Mouse (Mus musculus) gastrocnemius, adult 18-20 months (tissue): ENCODE data around the gene Camta1. TPM values are rescaled to one million over a fixed set of nuclear protein-coding genes. Genes with fewer than 3 reads are reported as not detected.

ENCODE experiments used
- DNase-seq: peaks from one replicate; pipeline ENCODE4 v3.0.0; 2021; ENCODE audit warnings: low spot score
- total RNA-seq, 2 experiments: library from RNA; stranded (reverse); gene quantifications; 2 replicates each; pipeline ENCODE4 v1.2.3; 2021

The Camta1 gene
- total RNA-seq, 2 experiments from 2014 or later = 99.5 to 122 TPM

GRCm38 (mm10) chr4:151160932-151161331 lies 700.7 kb downstream of the Camta1 start:
- DNase-seq = no peak

DNA sequence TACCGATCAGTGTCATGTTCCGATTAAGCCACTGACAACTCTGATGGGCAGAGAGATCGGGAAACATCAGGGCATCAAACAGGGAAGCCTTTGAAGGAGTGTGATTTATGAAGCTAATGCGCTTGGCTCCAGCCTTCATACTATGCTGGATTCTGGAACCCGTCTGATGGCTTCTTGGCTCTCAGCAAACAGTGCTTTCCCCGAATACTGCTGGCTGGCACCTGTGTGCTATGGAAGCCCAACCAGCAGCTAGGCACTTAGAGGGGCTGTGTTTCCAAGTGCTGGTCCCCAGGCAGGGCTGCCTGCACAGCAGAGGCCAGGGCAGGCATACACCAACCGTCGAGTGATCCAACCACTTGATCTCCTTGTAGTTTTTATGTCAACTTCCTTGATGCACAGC lies 701.2 kb downstream of the Camta1 start:
- DNase-seq = no peak

- no peak for DNase-seq
Observed at GRCm38 (mm10) chr4:151158250-151158649, 703.4 kb downstream of the Camta1 start.

GRCm38 (mm10) chr4:151156904-151157303 lies 704.8 kb downstream of the Camta1 start:
- DNase-seq = peak; percentile 83

DNA sequence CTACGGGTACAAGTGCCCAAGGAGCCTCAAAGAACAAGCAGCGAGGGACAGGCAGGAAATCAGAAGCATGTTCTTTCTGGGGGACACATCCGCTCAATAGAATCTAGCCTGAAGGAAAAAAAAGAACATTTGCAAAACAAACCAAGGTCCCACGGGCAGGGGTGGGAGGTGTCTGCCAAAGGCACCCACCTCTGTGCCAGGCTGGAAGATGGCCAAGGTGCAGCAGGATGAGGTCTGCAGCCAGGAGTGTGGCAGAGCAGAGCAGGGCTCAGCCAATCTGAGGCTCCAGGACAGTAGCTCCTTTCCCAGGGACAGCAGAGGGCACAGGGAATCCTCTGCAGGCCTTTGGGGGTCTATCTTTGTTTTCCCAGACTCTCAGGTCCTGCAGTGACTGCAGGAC lies 706.1 kb downstream of the Camta1 start:
- DNase-seq = no peak

GRCm38 (mm10) chr4:151154306-151154705 lies 707.4 kb downstream of the Camta1 start:
- DNase-seq = no peak

DNA sequence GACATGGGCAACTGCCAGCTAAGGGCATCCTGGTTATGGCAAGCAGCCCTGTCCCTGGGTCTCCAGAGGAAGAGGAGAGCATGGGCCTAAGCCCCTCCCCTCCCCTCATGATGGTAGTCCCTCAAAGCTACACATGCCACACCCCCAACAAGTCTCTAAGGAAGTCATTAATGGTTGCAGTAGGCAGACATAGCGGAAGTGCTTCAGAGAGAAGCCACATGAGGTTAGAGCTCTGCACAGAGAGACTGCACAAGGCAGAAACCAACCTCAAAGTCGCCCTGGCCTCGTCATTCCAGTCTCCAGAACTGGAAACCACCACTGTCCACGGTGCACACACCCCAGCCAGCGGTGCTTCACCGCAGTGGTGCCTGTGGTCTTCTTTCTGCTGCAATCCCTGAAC lies 709.7 kb downstream of the Camta1 start:
- DNase-seq = no peak

- no peak for DNase-seq
Observed at GRCm38 (mm10) chr4:151150842-151151241, 710.8 kb downstream of the Camta1 start.

DNA sequence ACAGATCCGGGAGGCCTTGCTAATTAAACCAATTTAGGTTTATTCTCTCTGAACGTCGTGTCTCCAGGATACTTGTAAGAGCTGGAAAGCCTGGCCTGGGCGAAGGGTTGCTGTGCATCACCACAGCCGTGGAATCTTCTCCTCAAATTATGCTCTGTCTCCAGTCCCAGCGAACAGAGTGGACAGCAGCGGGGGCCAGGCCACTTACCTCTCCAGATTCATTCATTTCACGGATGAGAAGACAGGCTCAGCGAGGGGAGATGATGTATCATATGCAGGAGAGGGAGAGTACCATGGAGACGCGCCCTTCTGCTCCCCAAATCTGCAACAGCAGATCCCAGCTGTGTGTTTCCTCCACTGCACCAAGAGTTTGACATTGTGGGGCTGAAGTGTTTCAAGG lies 711.6 kb downstream of the Camta1 start:
- DNase-seq = no peak

DNA sequence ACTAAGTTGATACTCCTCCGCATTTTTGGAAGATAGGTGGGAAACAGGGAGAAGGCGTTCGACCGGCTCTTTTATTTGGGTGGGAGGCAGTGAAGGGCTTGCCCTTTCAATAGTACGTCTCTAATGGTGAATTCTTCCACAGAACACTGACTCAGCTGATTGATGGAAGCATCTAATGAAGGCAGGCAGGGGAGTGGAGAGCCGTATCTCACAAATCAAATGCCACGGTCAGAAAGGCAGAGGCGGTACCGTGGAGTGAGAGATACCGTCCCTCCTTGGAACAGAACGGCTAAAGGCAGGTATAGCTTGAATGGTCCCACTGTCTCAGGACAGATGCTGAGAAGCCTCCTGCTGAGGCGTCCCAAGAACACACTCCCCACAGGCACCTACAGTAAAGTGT lies 714.1 kb downstream of the Camta1 start:
- DNase-seq = no peak

DNA sequence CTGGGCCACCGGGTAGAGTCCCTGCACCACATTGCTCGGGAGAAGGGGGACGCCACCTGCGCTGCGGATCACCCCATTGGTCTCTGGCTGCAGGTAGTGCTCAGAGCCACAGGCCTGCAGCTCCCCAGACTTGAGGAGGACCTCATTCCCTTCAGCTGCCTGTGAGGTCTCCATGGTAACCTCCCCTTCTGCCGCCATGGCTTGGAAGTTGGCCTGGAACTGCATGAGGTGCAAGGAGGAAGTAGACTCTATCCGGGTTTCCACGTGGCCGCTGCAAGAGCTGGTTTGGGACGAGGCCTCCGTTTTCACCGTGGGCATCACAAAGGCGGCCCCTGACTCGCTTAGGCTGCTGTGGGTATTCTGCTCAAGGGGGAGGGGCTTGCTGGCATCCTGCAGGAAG lies 717.6 kb downstream of the Camta1 start:
- DNase-seq = no peak

DNA sequence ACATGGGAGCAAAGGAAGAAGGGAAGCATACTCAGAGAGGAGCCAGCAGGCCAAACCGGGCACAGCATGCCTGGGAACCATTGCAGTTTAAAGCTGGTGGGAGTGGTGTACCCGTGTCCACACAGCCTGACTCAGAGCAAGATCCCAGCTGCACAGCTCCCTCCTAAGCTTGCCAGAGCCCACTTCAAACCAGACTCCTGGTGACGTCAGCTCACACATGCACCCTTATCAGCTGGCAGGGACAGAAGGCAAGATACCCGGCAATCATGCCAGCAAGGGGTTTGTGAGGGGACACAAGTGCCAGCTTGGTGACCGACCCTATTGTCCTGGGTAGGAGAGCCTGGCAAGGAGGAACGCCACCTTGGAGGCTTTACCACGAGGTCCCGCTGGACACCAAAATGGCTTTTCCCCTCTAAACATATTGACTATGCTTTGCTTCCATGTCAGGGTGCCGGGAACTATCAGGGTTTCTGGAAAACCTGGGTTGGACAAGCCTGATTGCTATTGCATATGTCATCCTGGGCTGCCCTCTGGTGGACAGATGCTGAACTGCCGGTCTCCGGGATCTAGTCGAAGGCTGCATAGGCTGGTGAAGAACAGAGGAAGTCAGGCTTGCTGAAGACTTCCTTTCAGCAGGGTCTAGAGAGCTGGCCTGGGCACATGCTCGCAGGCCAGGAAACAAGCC lies 720.3 kb downstream of the Camta1 start:
- peak; percentile 94 for DNase-seq

DNA sequence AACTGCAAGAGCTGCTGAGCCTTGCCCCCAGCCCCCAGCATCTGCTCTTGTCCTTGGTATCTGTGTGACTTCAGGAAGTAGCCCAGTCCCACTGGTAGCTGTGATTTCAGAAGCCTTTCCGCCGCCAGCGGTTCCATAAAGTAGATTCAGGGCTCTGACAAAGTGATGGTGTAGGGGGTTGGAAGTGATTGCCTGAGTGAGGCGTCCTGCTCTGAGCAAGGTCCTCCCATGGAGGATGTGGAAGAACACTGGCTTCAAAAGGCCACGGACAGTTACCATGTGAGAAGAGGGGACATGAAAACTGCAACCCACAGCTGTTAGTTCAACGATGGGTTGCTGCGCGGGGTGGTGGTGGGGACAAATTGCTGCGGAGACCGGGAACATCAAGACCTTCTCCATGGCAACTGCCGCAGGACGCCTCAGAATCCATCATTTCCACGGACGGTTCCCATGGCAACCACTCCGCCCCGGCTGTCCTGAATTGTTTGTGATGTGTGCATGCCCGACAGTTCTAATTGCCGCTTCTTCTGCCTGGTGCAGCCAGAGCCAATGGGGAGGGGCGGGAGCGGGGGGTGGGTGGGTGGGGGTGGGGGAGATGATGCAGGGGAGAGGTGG lies 721.2 kb downstream of the Camta1 start:
- no peak for DNase-seq

DNA sequence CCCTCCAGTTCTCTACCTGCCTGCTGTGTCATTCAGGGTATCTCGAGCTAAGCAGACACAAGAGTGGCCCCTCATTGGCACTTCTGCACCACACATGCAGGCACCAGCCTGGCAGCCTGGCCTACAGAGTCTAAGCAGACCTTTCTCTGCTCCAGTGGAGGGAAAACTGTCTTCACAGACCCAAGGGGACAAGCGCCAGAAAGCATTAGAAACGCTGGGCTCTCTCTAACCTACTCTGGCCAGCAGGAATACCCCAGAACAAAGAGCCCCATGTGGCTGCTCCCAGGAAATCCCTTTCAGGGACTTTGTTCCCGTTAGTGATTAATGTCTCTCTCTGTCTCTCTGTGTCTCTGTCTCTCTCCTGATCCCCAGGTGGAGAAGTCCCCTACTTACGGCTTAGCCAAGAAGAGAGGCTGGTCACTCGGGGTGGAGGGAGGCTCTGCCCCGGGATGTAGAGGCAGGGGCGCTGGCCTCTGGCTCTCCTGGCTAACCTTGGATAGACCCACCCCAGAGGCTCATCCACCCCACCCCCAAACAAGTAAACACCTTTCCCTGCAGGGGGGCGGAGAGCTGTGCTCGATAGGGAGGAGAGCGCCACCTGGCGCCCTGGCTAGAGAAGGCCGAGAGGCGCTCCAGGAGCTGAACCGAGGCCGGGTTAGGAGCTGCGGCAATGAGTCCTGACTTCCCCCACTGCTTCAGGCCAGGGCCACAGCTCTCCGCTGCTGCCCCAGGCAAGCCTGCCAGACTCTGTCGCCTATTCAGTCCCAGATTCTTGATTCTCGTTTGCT lies 722.4 kb downstream of the Camta1 start:
- DNase-seq = peak; percentile 69

DNA sequence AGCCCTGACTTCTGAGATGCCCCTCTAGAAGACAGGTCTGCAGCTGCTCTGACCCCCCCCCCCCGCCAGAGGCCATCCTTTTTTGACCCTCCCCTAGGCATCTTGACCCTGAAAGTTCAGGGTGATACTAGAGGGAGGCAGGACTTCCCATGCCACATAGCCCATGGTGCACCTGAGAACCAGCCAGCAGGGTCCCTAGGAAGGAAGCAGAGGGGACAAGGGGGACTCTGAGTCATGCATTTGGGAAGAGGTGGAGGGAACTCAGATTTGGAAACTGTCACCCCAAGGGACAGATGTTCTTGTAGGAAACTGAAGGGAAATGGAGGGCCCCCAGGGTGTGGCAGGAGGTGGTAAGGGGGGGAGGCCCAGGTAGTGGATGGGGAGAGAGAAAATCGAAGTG lies 723.1 kb downstream of the Camta1 start:
- no peak for DNase-seq

DNA sequence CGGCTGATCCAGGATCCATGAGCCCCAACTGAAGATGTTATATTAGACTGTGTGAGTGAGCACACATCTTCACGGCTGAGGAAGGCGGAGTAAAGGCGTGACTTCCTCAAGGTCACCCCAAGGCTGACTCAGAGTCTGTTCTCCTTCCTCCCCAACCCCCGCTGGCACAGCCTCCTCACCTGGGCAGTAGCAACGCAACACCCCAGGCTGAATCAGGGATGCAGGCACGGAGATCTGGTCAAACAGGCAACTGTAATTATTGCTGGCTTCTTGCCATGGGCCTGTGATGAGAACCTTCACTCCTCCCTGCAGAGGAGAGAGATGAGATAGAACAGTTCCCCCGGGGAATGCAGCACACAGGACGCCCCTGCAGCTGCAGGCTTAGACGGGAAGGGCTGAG lies 723.5 kb downstream of the Camta1 start:
- no peak for DNase-seq

DNA sequence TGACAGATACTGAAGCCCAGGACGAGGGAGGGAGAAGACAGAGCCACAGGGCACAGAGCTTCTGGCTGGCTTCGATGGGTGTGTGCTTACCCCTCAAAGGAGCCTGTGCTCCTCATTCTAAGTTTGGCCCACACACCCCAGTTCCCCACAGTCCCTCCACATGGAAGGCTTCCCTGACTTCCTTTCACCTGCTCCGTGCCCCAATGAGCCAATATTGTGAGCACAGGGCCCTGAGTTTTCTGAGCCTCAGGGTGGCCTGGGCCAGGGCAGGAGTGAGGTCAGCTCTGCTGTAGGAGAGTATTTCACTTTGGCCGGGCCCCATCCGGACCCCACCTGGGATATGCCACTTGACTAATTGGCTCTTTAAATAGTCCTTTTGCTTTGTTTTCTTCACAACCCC lies 724.0 kb downstream of the Camta1 start:
- no peak for DNase-seq

DNA sequence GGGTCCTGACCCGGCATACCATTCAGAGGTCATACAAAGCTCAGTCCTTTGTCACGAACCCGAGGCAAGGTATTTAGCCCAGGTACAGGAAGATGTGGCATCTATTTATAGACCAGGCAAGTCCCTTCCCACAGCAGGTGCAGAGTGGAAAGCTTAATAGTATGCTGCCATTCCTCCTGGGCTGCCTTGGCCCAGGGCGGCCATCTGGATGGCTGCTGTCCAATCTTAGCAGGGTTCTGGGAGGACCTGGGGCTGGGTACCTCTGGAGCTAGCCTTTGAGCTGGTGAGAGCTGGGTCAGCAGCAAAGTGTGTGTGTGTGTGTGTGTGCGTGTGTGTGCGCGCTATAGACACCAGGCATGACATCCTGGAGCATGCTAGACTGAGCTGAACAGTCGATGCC lies 726.2 kb downstream of the Camta1 start:
- DNase-seq = no peak

- DNase-seq = no peak
Observed at GRCm38 (mm10) chr4:151133760-151134159, 727.9 kb downstream of the Camta1 start.

DNA sequence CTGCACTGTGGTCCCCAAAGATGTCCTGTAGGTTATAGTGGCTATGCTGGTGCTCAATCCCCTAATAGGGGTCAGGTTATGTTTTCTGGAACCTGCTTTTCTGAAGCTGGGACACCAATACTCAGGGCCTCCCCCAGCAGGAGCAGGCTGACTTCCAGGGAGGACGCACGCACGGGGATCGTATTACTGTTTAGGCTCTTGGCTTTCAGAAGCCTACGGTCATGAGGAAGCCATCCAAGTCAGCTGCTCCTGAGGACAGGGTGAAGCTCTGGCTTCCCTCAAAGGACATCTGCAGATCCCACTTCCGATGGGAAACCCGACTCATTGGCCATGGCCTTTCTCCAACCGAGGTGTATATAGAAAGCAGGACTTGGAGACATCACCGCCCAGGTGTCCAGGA lies 729.2 kb downstream of the Camta1 start:
- DNase-seq = peak; percentile 89

DNA sequence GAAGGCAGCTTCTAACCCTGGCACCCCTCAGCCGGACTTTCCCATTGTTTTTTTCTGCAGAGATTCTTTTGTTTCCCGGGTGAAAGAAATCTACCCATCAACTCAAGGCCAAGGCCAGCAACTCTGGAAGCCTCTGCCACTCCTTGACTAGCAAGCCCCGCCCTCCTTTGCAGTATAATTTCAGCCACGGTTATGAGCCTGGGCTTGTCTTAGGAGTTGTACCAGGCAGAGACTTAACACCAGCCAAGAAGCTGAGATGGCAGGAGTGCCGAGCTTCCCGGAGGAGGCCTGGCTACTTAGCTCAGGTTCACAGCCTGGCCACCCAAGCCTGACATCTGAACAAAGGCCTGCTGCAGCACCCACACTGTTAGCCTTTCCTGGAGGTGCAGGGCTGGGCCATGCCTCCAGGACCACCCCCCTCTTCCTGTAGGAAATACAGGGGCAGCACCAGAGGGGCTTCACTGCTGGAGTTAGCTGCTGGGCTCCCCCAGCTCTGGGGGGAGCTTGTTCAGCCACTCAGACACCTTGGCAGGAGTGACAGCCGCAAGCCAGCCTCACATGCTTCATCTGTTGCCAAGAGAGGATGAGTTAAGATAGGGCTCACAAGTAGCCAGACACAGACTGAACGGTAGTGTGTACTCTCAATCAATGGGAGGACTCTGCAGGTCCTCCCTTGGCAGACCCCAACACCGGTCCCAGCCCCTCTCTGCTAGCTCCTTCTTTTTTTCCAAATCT lies 730.8 kb downstream of the Camta1 start:
- peak; percentile 51 for DNase-seq
